Mouse (Mus musculus) kidney, adult 8-10 months (tissue): ENCODE measurements at regions not wholly inside any gene's neighbourhood (a gene's known extent, or its start where the extent isn't known, plus 50 kb on each side); places are given as distances from the start of the nearest gene placed in this dataset.
"Not testable (repeated sequence)": the region's sequence is repeated elsewhere in the genome, so short reads cannot be mapped to it uniquely, and the experiment has no call there.

Experiments used
- DNase-seq, 2 experiments: peaks; one replicate each; pipeline ENCODE4 v3.0.0; 2022

- DNase-seq = no peak
Measured at GRCm38 (mm10) chr4:55206226-55206625, 143.6 kb upstream of the Rad23b start.

DNA sequence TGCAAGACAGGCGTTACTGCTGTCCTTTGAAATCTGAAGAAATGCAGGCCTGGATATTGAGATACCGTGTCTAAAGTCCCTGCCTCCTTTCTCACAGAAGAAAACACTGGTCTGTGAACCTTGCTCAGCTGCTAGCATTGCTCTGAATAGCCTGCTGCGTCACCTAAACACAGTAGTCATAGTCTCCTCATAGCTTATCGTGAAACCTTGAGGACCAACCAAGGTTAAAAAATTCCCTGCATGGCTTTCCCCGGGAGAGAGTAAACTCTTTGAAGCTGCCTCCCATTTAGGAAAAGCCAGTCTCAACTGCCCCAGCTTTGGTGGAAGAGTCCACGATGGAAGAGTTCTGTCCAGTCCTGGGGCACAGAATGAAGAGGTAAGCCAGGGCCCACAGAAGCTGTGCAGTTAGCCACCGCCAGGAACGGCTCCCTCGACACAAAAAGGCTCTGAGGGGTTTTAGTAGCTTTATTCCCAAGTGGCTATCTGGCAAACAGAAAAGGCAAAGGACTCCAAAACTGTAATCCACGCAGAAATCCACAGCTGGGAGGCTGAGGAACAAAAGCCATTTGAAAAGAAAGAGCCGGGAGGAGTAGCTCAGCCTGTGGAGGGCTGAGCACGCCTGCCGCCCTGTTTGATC is 142.0 kb upstream of the Rad23b start:
- DNase-seq = no peak

- DNase-seq = no peak
Measured at GRCm38 (mm10) chr4:55208386-55209345, 141.2 kb upstream of the Rad23b start.

DNA sequence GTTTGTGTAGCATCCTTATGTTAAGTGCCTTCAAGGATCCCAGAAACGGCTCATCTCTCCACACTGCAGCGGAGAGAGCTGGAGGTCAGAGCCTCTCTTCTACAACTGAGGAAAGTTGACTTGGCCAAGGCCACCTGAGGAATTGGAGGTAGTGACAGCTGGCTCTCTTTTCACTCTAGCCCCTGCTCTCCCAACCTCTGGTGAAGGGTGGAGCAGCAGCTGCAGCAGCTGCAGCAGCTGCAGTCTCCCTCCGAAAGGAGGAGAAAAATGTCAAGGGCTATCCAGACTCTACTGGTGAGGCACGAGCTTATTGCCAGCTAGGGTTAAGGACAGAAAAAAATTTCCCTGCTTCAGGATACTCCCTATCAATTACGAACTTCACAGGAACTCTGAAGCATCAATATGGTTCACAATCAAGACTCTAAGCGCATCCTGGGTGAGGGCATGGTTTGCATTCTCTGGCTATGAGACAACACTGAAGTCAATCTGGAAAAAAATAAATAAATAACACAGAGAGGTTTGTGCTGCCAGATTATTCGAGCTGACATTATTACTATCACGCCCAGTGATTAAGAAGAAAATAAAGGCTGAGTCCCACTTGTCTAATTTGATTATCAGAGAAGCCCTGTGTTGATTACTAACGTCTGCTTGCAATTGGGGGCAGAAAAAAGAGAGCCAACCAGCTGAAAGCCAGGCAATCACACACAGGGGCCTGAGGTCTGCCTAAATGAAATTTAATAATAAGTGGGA is 134.2 kb upstream of the Rad23b start:
- no peak for DNase-seq

- DNase-seq = no peak
Measured at GRCm38 (mm10) chr4:55216175-55216545, 133.7 kb upstream of the Rad23b start.

DNA sequence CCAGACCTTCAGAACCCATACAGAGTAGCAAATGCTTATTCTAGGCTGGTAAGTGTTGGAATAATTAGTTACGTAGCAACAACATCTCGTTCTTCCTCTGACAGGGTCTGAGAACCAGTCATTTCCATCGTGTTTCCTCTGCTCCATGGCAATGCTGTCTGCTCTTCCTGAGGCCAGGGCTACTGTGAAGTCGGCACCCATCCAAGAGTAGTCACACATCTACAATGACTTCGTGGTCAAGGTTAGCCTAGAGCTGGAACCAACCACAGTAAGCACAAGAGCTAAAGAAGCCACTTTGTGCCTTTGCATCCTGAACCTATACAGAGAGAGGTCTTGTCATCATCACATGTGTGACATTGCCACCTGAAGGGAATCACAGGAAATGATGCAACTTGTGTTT is 124.1 kb upstream of the Rad23b start:
- no peak for DNase-seq

DNA sequence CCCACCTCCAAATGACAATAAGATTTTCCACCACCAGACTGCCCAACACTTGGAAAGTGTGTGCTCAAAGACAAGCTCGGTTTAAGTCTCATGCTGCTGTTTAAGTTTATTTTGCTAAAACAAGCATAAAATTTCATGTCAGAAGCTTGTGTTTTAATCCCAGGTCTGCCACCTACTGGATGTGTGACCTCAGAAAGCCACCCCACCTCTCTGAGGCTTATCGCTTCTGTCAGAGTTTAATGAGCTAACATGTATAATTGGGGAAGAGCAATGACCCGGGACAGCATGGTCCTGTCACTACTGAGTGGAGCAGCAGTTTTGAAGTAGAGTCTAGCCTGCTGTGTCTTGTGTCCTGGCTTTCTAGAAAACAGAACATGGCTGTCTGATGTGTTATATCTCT is 122.4 kb upstream of the Rad23b start:
- DNase-seq = no peak

DNA sequence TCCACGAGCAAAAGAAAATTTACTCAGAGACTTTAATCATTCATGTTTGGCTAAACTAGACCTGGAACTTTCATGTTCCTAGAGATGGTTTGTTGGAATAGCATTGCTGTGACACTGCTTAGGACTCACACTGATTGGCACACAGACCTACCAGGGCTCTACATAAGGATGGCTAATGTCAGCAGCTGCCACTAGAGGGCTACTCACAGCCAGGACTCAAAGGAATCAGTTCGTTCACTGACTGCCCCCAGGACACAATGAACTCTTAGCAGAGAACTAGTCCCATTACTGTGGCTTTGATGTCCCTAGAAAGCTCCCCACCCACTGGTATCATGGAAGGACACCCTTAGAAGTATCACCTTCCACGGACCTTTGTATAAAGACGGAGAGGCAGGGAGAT is 118.3 kb upstream of the Rad23b start:
- DNase-seq = peak in 1 of 2 experiments; percentile 37

DNA sequence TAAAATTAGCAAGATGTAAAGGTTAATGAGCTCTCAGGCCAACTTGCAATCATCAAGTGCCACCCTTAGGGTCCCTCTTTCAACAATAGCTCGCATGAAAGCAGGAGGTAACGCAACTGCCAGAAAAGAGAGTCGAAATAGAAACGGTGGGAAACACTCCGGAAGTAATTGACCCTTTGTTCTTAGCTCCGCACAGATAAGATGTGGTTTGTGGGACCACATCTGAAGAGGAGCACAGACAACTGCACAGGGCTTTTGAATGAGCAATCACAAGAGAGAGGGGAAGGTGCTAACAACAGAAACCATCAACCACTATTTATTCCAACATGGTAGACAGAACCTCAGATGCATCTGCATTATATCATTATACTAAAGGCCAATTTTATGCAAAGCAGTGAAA is 112.0 kb upstream of the Rad23b start:
- DNase-seq = no peak

DNA sequence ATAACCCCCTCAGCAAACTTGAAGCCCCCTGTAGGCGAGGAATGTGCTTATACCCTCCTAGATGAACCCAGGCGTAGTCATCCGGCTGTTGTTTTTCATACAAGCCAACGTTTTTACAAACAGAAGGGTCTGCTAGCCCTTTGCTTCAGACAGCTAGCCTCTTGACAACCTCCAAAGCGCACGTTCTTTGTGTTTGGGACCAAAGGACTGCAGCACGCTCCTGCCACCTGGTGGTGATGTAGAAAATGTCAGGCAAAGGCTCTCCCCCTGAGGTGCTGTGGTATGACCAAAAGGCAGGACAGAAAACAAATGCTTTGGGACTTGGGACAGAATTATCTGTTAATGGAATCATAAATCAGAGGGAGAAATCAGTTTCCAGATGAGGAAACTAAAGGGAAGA is 109.4 kb upstream of the Rad23b start:
- peak; percentile 26 to 69 for DNase-seq

GRCm38 (mm10) chr4:55242331-55242730 is 107.5 kb upstream of the Rad23b start:
- no peak for DNase-seq

DNA sequence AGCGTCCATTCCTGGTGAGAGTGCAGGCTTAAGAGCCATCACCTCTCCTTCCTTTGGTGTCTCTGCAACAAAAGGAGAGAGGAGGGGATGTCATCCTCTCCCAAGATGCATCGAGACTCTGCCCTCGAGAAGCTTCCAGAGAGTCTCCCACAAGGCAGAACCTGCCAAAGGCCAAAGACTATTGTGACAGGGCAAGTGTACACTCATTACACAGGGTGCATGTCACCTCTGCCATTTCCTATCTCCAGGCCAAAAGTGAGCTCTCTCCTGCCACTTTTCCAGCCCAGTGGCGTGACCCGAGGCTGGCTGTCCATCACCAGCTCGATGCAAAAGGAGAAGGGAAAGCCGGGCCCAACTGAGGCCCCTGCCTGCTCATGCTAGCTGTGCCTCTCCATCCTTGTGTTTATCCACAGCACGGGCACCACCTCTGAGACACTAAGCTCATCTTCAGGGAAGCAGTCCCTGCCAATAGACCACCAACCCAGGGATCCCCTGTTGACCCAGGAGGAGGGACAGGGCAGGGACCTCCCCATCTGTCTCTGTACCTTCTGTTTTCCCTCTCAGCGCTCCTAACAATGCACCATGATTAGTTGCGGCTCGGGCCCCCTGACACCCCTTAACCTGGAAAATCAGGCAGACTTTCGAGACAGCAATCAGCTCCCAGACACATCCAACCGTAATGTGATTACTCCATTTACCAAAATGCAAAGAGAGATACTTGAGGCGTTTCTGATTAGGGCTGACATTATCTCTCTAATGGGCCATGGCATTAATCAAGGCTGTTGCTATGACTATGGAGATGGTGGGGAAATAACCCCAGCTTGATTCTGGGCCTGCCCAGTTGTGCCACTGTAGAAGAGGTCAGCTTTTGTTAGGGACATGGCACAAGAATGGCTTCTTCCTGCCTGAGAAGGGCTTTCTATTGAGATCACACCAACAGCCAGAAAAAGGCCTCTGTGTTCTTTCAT is 106.5 kb upstream of the Rad23b start:
- DNase-seq = no peak

GRCm38 (mm10) chr4:55245789-55246188 is 104.1 kb upstream of the Rad23b start:
- no peak for DNase-seq

DNA sequence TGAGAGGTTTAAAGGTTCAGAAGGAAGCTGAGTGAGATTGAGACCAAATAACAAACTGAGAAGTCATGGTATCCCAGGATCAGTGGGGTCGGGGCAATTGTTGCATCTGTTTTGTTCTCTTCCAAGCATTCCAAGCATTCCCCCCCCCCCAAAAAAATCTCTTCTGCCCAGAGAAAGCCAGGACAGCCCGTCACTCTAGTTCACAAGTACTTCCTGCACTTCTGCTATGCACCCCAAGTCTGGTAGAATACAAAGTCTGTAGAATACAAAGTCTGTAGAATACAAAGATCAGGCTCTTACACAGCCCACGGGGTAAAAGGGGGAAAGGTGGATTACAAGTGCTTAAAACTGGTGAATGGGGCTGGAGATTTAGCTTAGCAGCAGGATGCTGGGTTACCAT is 99.5 kb upstream of the Rad23b start:
- DNase-seq = no peak

GRCm38 (mm10) chr4:55251546-55251945 is 98.3 kb upstream of the Rad23b start:
- DNase-seq = no peak

DNA sequence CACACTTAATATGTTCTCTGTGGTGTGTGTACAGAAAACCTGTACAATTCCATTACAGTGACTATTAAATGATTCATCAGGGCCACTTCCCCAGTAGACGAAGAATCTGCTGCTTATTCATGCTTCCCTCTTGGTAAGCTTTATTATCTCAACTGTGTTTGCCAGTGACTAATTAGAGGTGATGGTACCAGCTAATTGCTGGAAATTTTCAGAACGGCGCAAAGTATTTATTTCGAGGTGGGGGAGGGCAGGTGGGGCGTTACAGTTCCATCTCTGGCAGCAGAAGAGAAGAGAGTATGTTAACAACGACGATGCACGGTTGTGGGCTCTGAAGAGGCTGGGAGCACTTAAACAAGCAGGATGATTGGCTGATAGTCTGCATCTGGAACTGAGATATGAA is 96.1 kb upstream of the Rad23b start:
- DNase-seq = no peak

DNA sequence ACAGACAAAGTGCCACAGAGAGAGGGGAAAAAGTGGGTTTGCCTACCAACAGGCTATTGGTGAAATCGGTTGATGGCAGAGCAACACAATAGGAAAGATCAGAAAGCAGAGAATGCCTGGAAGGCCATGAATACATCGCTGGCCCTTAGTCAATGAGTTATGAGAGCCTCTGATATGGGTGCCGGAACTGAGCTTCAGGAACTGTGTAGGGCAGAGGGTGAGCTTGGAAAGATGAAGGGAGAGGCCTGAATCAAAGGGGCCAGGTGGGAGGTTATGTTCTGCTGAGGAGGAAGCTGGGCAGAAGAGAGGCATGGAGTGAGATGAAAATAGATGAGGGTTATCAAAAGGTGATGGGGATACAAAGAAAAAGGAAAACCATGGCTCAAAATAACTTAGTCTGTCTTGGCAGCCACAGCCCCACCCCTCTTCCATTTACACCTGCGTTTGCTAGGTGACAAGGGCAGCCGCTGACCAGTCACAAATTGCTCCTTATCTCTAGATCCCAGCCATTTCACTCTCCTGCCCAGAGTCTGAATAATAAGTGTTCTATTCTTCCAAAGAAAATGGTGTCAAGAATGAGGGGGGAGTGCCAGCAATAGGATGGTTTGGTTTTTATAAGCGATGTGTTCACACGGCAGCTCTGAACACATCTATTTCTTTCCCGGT is 77.7 kb upstream of the Rad23b start:
- DNase-seq = no peak

- no peak for DNase-seq
Measured at GRCm38 (mm10) chr4:55276300-55276952, 73.4 kb upstream of the Rad23b start.

GRCm38 (mm10) chr4:55279351-55279750 is 70.5 kb upstream of the Rad23b start:
- not testable (repeated sequence) for DNase-seq

- DNase-seq = peak in 1 of 2 experiments; percentile 17
Measured at GRCm38 (mm10) chr4:55280706-55281105, 69.1 kb upstream of the Rad23b start.

DNA sequence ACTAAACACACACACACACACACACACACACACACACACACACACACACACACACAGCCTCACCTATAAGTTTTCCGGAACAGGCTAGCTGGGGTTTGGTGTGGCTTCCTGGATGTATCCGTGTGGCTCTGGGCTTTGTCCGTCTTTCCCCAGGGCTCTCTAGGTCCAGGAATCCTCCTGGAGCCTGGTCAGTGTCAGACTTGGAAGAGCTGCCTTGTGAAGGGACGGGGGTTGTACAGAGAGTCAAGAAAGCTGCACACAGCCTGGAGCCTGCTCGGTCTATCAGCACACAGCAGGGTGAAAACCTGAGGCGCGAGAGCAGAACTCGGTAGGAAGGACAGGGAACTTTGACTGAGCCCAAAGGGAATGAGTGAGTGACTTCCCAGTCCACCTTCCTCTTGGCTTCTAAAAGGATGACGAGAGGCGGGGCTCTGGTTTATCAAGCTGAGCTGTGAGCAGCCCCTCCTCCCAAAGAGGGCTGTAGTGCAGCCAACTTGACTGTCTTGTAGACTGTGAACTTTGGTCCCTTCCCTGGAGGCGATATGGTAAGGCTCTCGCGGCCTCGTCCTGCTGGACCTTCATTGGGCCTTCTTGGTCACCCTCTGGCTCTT is 68.3 kb upstream of the Rad23b start:
- no peak for DNase-seq
